Mouse (Mus musculus) stomach, postnatal 0 days (tissue): ENCODE measurements around the gene Arl2bp.

Source experiments
- CTCF ChIP-seq: IDR thresholded peaks from 2 replicates; pipeline ENCODE4 v1.5.1; 2016; ENCODE audit warnings: antibody characterized with exemption, low read depth, mild to moderate bottlenecking, moderate library complexity
- EP300 ChIP-seq: optimal IDR thresholded peaks from 2 replicates; pipeline ENCODE3; 2016; ENCODE audit warnings: antibody characterized with exemption

GRCm38 (mm10) chr8:94695341-94695993, 29.1 kb downstream of the Arl2bp start:
- no peak for TF ChIP-seq EP300
- no peak for TF ChIP-seq CTCF
